Mouse (Mus musculus) cortical plate, adult 2 months (tissue): ENCODE measurements around the gene Cacna1c.

Source experiments
- CTCF ChIP-seq: fragments of 200-500 bp; IDR thresholded peaks from 2 replicates; pipeline ENCODE4 v1.5.1; 2011; ENCODE audit warnings: mild to moderate bottlenecking, control low read depth, low read length; ENCODE audit not compliant: insufficient read depth; ENCODE audit errors: extremely low read depth
- POLR2A ChIP-seq: fragments of 200-500 bp; IDR thresholded peaks from 2 replicates; pipeline ENCODE4 v1.6.1; 2011; ENCODE audit warnings: mild to moderate bottlenecking, low read length, control low read depth; ENCODE audit not compliant: insufficient read depth; ENCODE audit errors: extremely low read depth

DNA sequence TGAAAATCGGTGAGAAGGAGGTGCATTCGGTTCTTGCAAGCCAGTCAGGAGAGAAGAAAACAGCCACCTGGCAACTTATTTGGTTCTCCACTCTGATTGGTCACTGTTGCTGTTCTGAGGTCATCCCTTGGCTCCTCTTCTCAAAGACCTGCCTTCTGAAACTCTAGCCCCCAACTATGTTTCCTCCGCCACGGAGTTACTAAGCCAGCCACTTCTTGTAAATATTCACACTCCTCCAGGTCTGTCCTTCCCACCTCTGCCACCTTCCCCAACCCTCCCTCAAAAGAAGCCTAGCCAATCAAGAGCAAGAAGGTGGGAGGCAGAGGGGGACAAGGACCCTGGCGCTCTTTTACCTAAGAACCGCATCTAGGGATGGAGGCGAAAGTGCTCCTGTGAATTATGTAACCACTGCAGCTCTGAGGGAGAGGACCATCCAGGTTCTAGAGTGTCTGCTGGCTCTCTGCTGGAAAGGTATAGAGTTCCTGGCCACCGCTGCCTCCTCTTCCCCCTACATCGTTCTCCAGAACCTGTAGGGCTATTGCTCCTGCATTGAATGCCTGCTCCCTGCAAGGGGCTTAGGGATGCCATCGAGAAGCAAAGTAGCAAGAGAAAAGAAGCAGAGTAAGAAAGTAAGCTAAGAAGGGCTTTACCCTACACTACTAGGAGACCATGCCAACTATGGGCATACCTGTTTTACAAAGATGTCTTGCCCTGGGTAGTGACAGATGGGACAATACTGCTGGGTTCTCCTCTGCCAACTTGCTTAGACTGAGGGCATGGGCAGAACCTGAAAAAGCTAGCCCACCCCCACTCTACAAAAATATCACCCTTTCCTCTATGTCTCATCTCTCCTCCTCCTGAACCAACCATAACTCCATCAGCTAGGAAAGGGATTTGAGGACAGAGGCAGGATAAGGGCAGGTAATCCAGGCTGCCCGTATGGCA is 90.3 kb downstream of the Cacna1c start:
- TF ChIP-seq CTCF (no peak), POLR2A (0 out of 2 replicates have a peak, but pooled peaks have one; percentile 31)
